In the genomic region with DNA sequence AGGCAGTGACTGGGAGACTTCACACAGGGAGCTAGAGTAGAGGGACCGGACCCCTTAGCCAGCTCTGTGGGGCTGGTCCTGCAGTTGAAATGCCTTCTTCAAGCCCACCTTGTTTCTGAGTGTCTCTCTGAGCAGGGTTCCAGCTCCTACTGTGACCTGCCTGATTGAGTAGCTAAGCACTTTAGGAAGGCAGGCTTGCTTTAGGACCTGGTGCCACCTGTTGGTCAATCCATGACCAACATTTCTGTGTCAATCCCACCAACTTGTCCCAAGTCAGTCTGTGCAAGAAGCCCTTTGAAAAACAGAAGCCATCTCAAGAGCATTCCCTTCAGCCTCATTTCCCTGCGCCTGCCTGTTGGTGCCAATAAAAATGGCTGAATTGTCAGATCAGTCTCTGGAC, we compare ENCODE assay signal across 7 mouse cellular contexts.
DNase-seq lines count a peak whose midpoint lies in the region; TF ChIP-seq lines count a peak whose summit lies in the region.

No protein-coding gene starts in this region.

- H3K27me3 ChIP-seq in spleen, adult 2 months (ENCODE audit: control insufficient read depth, insufficient read depth, low read length) = no peaks in the 10 kb centered on the region

- no peak overlapping the region for H3K4me3 ChIP-seq in spleen, adult 2 months (ENCODE audit: extremely low read depth, insufficient read depth, insufficient read length)

- peak; percentile 7; the same call in 1 of the 2 replicates for TF ChIP-seq CTCF in spleen, adult 2 months (IDR thresholded peaks at IDR 0.05; ENCODE audit: extremely low read depth, insufficient read depth, insufficient read length, insufficient replicate concordance)

- DNase-seq in spleen, adult 2 months (ENCODE audit: low read depth in 1 of 2, low spot score in 2 of 2) = peak in 1 of 2 experiments; percentile 3
- DNase-seq in spleen, postnatal 14 days (ENCODE audit: low spot score in 2 of 2) = no peak
- DNase-seq in adrenal gland, adult 8-10 months = peak; percentile 19
- DNase-seq in embryo, embryonic 11.5 days (ENCODE audit: low read depth, low spot score) = peak; percentile 41
- peak; percentile 24 to 55 for DNase-seq in kidney, adult 8-10 months
- DNase-seq in lung, adult 18-20 months = peak; percentile 35 to 63
- peak; percentile 11 for DNase-seq in skeletal muscle tissue, adult 2 months (ENCODE audit: low read depth, low spot score)

- 59% methylated on average over 2 of the region's 2 CpGs for whole genome bisulfite sequencing in spleen, adult 2 months

- no peaks in the 10 kb centered on the region for H3K36me3 ChIP-seq in spleen, adult 2 months (ENCODE audit: control insufficient read depth, insufficient read depth, low read length)

- H3K27ac ChIP-seq in spleen, adult 2 months (ENCODE audit: insufficient read depth, low read length) = no peak overlapping the region

- no peaks in the 10 kb centered on the region for H3K4me1 ChIP-seq in spleen, adult 2 months (ENCODE audit: control insufficient read depth, insufficient read depth, insufficient read length)

- TF ChIP-seq POLR2A in spleen, adult 2 months (IDR thresholded peaks at IDR 0.05; ENCODE audit: low read depth, low read length) = no peak

Comparison
In these comparisons a context has a peak if more than half of its experiments do, and no peak if none do; other contexts are left out.
1. DNase-seq: peak in adrenal gland, adult 8-10 months (single experiment), embryo, embryonic 11.5 days (single experiment), kidney, adult 8-10 months (2 of 2), lung, adult 18-20 months (2 of 2) and skeletal muscle tissue, adult 2 months (single experiment); none in spleen, postnatal 14 days (0 of 2).